Mouse (Mus musculus) inflammation-experienced regulatory T-cells, adult 6 months (primary cell): Measurements from ENCODE around the gene Olfr380. TPM values are rescaled to one million over a fixed set of nuclear protein-coding genes. Genes with fewer than 3 reads are reported as not detected.

Experiments
- ATAC-seq: one replicate; pipeline ENCODE4 v1.8.0; 2017
- polyA plus RNA-seq, 3 experiments: library from polyadenylated mRNA; unstranded; fragments of 100-300 nt; shearing (Covaris generic); gene quantifications; one replicate each; pipeline ENCODE4 v1.2.1; 2017

Olfr380 gene
- not detected for polyA plus RNA-seq

GRCm38 (mm10) chr11:73457408-73457807 is at the start of gene Olfr380:
TSS of gene Olfr380 (minus strand) at chr11:73457508.
- ATAC-seq: no peak

GRCm38 (mm10) chr11:73491503-73491902 is 34.2 kb upstream of the Olfr380 start, which contains the start of gene Olfr381:
TSS of gene Olfr381 (minus strand) at chr11:73491603.
- ATAC-seq: no peak

- ATAC-seq: no peak
These were observed 28.9 kb downstream of the Olfr380 start, which contains the start of gene Olfr378 for GRCm38 (mm10) chr11:73428377-73428776. TSS of gene Olfr378 (minus strand) at chr11:73428477.

Other genes with a start within 250 kb of the Olfr380 start
- not detected for gene Trpv1, start 223.2 kb downstream of the Olfr380 start, polyA plus RNA-seq
- gene Trpv3, start 190.1 kb downstream of the Olfr380 start, polyA plus RNA-seq: not detected
- gene Aspa, start 127.9 kb downstream of the Olfr380 start, polyA plus RNA-seq: not detected
- not detected for gene Gm49340, start 127.8 kb downstream of the Olfr380 start, polyA plus RNA-seq
- gene Spata22, start 127.8 kb downstream of the Olfr380 start, polyA plus RNA-seq: not detected
- not detected for gene Olfr20, start 106.7 kb downstream of the Olfr380 start, polyA plus RNA-seq
- not detected for gene Olfr376, start 86.3 kb downstream of the Olfr380 start, polyA plus RNA-seq
- not detected for gene Olfr1, start 57.9 kb downstream of the Olfr380 start, polyA plus RNA-seq
- not detected for gene Olfr378, start 29.0 kb downstream of the Olfr380 start, polyA plus RNA-seq
- gene Olfr381, start 34.1 kb upstream of the Olfr380 start, polyA plus RNA-seq: not detected
- gene Olfr382, start 59.7 kb upstream of the Olfr380 start, polyA plus RNA-seq: not detected
- not detected for gene Olfr385, start 135.5 kb upstream of the Olfr380 start, polyA plus RNA-seq
- not detected for gene Olfr384, start 141.1 kb upstream of the Olfr380 start, polyA plus RNA-seq
- gene Zfp735, start 231.3 kb upstream of the Olfr380 start, polyA plus RNA-seq: not detected